Mouse (Mus musculus) thymus, postnatal 25 days (tissue): ENCODE measurements around the gene Ager.

Source experiments
- DNase-seq: peaks from one replicate; pipeline ENCODE4 v3.0.0; 2022

The Ager gene

GRCm38 (mm10) chr17:34605609-34606008 lies 7.9 kb downstream of the Ager start:
- peak; percentile 97 for DNase-seq

GRCm38 (mm10) chr17:34606186-34607039 lies 8.8 kb downstream of the Ager start:
- DNase-seq: peak; percentile 21

- DNase-seq: no peak
These were observed 10.3 kb downstream of the Ager start for GRCm38 (mm10) chr17:34607997-34608396.

- DNase-seq: no peak
These were observed 13.4 kb downstream of the Ager start for GRCm38 (mm10) chr17:34611050-34611449.

GRCm38 (mm10) chr17:34613054-34613645 lies 15.5 kb downstream of the Ager start:
- DNase-seq: no peak

- DNase-seq: no peak
These were observed 16.2 kb downstream of the Ager start for GRCm38 (mm10) chr17:34613830-34614229.

- no peak for DNase-seq
These were observed 18.2 kb downstream of the Ager start, which contains the start of gene Egfl8 for GRCm38 (mm10) chr17:34615871-34616270. TSS of gene Egfl8 (minus strand) at chr17:34615971.

- DNase-seq: peak; percentile 85
These were observed 21.3 kb downstream of the Ager start for GRCm38 (mm10) chr17:34618999-34619398.

- no peak for DNase-seq
These were observed 23.3 kb downstream of the Ager start for GRCm38 (mm10) chr17:34621006-34621405.

- DNase-seq: no peak
These were observed 25.5 kb downstream of the Ager start for GRCm38 (mm10) chr17:34623161-34623560.

- no peak for DNase-seq
These were observed 27.3 kb downstream of the Ager start for GRCm38 (mm10) chr17:34624981-34625380.

- DNase-seq: no peak
These were observed 28.6 kb downstream of the Ager start for GRCm38 (mm10) chr17:34626062-34626772.

GRCm38 (mm10) chr17:34626773-34627092 lies 29.1 kb downstream of the Ager start:
- DNase-seq: peak; percentile 66

GRCm38 (mm10) chr17:34627093-34627942 lies 29.7 kb downstream of the Ager start:
- DNase-seq: peak; percentile 81

- DNase-seq: peak; percentile 75
These were observed 30.4 kb downstream of the Ager start, which contains the start of gene Ppt2 for GRCm38 (mm10) chr17:34627943-34628643. TSS of gene Ppt2 (minus strand) at chr17:34628510.

- peak; percentile 57 for DNase-seq
These were observed 30.9 kb downstream of the Ager start for GRCm38 (mm10) chr17:34628644-34628967.

- peak; percentile 65 for DNase-seq
These were observed 31.6 kb downstream of the Ager start, which contains the start of gene Prrt1 for GRCm38 (mm10) chr17:34629221-34629751. TSS of gene Prrt1 (plus strand) at chr17:34629533.

GRCm38 (mm10) chr17:34629796-34630603 lies 32.3 kb downstream of the Ager start:
- DNase-seq: peak; percentile 83

- peak; percentile 77 for DNase-seq
These were observed 33.2 kb downstream of the Ager start for GRCm38 (mm10) chr17:34630761-34631301.

- DNase-seq: peak; percentile 38
These were observed 34.0 kb downstream of the Ager start for GRCm38 (mm10) chr17:34631647-34632046.
